Mouse (Mus musculus) inflammation-experienced regulatory T-cells (primary cell): ENCODE measurements around the gene Lrrc57. TPM values are rescaled to one million over a fixed set of nuclear protein-coding genes. Genes with fewer than 3 reads are reported as not detected.

Experiments used
- polyA plus RNA-seq, 2 experiments: library from polyadenylated mRNA; unstranded; fragments of 100-300 nt; shearing (Covaris generic); gene quantifications; one replicate each; pipeline ENCODE4 v1.2.1; 2017

Lrrc57 gene
- 10 to 100 TPM; 23.6 to 32.5 TPM for polyA plus RNA-seq

DNA sequence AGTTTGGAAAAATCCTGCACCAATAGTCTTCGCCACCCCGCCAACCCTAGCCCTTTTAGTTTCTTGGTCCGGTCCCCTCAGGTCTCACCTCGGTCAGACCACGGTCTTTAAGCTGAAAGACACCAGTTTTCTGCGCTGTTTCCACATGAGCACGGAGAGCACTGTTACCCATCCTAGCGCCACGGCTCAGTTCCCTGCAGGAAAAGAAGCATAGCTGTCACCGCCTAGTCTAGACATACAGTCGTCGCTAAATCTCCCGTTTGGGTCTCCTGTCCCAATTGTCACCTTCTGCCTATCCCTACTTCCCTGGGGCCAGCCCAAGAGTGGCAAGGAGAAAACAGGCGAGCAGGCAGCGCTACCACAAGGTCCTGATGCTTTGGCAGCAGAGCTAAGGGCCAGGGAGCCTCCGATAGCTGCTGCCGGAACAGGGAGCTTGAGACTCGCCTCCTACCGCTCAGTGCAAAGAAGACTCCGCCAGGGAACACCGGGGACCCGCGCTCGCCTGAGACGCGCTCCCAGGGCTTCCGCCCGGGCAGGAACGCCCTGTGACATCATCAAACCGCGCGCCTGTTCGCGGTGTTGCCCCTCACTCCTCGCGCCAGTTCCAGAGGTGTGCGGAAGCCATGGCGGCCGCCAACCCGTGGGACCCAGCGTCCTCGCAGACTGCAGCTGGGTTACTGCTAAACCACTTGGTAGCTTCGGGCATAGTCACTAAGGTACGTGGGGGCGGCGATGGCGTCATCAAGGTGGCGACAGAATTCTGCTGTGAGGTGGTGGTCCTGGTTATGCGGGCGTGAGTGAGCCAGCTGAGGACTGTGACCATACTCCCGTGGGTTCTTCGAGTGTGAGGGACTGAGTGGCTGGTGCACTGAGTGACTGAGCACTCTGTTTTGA is at the start of gene Lrrc57, which contains the start of gene Haus2:
TSS of gene Lrrc57 (minus strand) at position 691 of the 894 bp plus-strand sequence.
TSS of gene Haus2 (plus strand) at position 554 of the 894 bp plus-strand sequence.

DNA sequence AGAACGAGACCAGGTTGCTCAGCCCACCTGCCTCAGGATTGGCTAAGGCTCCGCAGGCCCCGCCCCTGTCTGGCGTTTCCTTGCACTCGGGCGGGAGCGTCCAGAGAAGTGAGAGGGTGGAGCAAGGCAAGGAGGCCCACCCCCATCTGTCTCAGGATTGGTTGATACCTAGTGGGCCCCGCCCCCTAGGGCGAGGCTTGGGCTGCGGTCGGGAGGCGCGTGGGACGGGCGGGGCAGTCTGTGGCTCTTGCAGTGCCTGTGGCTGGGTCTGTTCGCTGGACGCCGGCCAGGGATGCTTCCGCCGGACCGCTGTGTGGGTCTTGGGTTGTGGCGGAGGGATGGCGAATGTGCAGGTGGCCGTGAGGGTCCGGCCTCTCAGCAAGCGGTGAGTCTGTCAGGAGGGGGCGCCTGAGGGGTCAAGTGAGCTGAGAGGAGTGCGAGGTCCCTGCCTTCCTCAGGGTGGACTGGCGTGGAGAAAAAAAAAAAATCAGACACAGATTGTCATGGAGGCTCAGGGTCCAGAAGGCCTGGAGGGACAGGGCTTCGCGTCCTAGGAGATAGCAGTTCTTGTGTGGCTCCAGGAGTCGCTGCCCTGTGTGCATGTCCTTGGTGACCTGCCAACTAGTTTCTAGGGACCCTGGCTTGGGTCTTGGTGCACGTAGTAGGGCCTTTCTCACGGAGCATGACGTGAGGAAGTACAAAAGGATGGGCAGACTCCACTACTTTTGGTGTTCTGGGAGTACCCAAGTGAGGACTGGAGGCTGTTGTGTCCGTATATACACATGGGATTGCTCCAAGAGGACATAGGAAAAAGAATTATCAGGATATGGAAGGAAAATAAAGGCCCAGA is 19.8 kb upstream of the Lrrc57 start, which contains the start of gene Stard9:
TSS of gene Stard9 (plus strand) at position 236 of the 850 bp plus-strand sequence.

DNA sequence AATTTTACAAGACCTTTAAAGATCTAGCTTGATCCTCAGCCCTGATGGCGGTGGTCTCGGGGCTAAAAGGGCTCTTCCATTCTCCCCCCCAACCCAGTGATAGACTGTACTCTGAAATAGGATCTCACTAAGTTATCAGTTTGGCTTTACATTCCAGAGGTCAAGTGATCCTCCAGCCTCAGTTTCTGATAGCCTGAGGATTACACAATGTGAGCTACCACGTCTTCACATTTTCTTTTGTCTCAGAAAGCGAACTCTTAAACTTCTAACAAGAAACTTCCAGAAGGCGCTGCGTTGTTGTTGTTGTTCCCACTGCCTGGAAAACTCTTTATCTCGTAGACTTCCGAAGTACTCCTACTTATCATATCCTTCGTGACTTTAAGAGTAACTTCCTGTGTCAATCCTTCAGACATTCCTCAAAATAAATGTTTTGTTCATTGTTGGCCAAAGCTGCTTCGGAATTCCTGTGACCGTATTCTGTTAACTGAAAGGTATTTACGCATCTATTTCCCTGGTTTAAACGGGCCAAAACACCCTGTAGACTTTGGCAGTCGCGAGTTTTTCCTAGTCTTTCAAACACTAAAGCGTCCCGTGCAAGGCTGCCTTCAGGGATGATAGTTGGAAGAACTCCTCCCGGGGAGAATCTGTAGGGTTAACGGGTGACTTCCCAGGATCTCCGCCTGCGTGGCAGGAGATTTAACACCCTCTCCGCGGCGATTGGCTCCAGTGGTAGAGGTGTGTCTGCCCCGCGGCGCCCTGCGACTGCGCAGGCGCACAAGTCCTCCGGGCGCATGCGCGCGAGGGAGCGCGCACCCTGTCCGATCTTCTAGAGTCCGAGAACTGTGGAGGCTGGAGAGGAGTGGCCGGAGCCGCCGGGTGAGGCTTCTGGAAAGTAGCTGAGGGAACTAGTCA is 42.2 kb downstream of the Lrrc57 start, which contains the start of gene Snap23:
TSS of gene Snap23 (plus strand) at position 786 of the 912 bp plus-strand sequence.

DNA sequence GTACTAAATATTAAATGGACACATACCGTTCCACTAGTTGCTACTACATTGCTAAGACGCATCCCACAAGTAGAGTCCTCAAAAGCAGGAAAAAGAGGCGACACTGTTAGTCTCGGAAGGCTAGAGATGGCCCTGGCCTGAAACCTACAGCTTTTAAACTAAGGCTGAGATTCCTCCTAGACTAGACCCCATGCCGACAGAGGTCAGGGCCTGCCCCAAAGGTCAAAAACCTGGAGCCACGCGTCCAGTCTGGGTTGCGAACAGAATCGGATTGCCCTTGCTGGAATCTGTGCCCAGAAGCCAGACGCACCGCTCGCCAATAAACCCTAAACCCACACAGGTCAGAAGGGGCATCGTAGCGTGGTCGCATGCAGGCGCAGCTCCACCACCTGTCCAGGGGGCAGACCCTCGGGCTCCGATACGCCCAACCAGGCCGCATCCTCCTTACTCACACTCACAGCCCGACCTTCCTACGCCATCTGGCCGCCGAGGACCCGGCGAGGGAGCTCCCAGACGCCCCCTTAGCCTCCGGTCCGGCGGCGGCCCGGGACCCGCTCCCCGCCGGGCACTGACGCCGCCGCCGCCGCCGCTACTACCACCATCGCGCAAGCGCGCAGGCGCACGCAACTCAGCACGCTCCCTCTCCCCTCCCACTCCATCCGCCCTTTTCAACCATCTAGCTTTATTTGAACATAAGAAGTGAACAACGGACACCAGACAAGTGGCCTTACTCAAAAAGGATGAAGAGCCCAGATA is 45.9 kb downstream of the Lrrc57 start, which contains the start of gene Zfp106:
TSS of gene Zfp106 (minus strand) at position 609 of the 756 bp plus-strand sequence.

Other genes starting within 250 kb of the Lrrc57 start
- 10 to 100 TPM; 16.1 to 23.2 TPM for gene Ganc, start 205.6 kb downstream of the Lrrc57 start, polyA plus RNA-seq
- 10 to 100 TPM; 14.9 to 23.5 TPM for gene Tmem87a, start 205.4 kb downstream of the Lrrc57 start, polyA plus RNA-seq
- gene Capn3, start 153.5 kb downstream of the Lrrc57 start, polyA plus RNA-seq = 10 to 100 TPM; 13.6 to 42.1 TPM
- gene Zfp106, start 45.7 kb downstream of the Lrrc57 start, polyA plus RNA-seq = 10 to 100 TPM; 40.7 to 56.0 TPM
- gene Snap23, start 41.8 kb downstream of the Lrrc57 start, polyA plus RNA-seq = 10 to 100 TPM; 40.6 to 41.0 TPM
- gene Haus2, start 137 bp downstream of the Lrrc57 start, polyA plus RNA-seq = 10 to 100 TPM; 16.3 to 19.5 TPM
- 1 to 10 TPM in 1 of 2 experiments, under 1 TPM in 1; 0.71 to 2.1 TPM for gene Stard9, start 19.6 kb upstream of the Lrrc57 start, polyA plus RNA-seq
- 10 to 100 TPM; 37.0 to 48.6 TPM for gene Cdan1, start 240.6 kb upstream of the Lrrc57 start, polyA plus RNA-seq
- gene Ttbk2, start 241.1 kb upstream of the Lrrc57 start, polyA plus RNA-seq = 1 to 10 TPM; 1.9 to 3.1 TPM